In the genomic region with DNA sequence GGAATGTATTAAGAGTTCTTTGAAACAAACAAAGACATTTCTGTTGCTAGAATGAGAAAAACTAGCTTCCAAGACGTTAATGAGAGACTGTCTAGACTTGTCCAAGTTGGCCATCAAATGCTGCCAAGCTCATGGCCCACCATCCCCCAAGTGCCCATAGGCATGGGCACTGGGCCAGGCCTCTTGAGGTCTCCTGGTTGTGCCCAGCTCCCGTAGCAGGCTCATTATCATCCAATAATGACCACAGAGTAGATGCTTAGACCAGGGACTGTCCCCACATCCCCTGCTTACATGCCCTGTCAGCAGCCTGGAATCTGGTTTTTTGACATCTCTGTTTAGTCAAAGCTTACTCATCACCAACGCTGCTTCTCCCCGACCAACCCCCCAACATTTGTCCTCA, we compare ENCODE assay signal across 27 mouse cellular contexts. TPM values are rescaled to one million over a fixed set of nuclear protein-coding genes. Genes with fewer than 3 reads are reported as not detected.
DNase-seq lines count a peak whose midpoint lies in the region; ATAC-seq and TF ChIP-seq lines count a peak whose summit lies in the region.
"Had no signal": no experiment of that assay in that cellular context is flagged by ENCODE, and none has a peak within 500 bp of the region (broad histone marks: within the 10 kb centered on the region; RNA-seq: fewer than 3 reads in every experiment).

No protein-coding gene starts in this region.

- POLR2A ChIA-PET in Patski (lab: Charles Lee), result interaction anchor here (0.7 kb wide), 1 partner anchor 217 kb away, joined by 4 read pairs; no protein-coding TSS in a partner anchor

- DNase-seq in left cerebral cortex, postnatal 4 days, result peak; percentile 17
- DNase-seq in left cerebral cortex, adult 18-20 months (ENCODE audit: low spot score in 2 of 2), result no peak
- DNase-seq in CH12.LX (ENCODE audit: extremely low read depth), result peak; percentile 17
- peak; percentile 53 for DNase-seq in Patski (ENCODE audit: low read depth, low spot score)
- DNase-seq in ovary, adult 18-20 months (ENCODE audit: low spot score), result no peak
- DNase-seq in midbrain, embryonic 10.5 days (ENCODE audit: low spot score), result no peak
- no peak for DNase-seq in ovary, postnatal 36 days (ENCODE audit: low spot score)
- DNase-seq: adrenal gland, postnatal 10 days; adrenal gland, postnatal 36 days; cerebellum, adult 18-20 months; cerebellum, adult 9-11 months; cerebellum, postnatal 36 days; forebrain, postnatal 0 days; gastrocnemius, adult 2 months; gastrocnemius, postnatal 25 days; heart, adult 18-20 months; heart, postnatal 10 days; heart, postnatal 36 days; kidney, adult 11 months had no signal

- H3K9me3 ChIP-seq in CH12.LX (replicated peaks; ENCODE audit: low read length), result no peaks in the 10 kb centered on the region
- 0 out of 2 replicates have a peak, but pooled peaks cover 4% of the 10 kb centered on the region for H3K9me3 ChIP-seq in midbrain, embryonic 10.5 days (replicated peaks)
- H3K9me3 ChIP-seq: heart, embryonic 15.5 days; hindbrain, embryonic 10.5 days; hindbrain, embryonic 13.5 days; intestine, embryonic 15.5 days had no signal

- H3K27me3 ChIP-seq in CH12.LX (replicated peaks), result no peaks in the 10 kb centered on the region
- H3K27me3 ChIP-seq in Patski, result no peaks in the 10 kb centered on the region
- no peaks in the 10 kb centered on the region for H3K27me3 ChIP-seq in midbrain, embryonic 10.5 days (ENCODE audit: low read depth, poor library complexity, severe bottlenecking)
- H3K27me3 ChIP-seq: heart, embryonic 12.5 days; heart, embryonic 15.5 days; hindbrain, embryonic 13.5 days; intestine, embryonic 15.5 days had no signal

- no peak overlapping the region for H3K4me3 ChIP-seq in CH12.LX (replicated peaks in 1 of 3; ENCODE audit: low read depth in 2 of 3, low read length in 2 of 3, poor library complexity in 1 of 3)
- no peak overlapping the region for H3K4me3 ChIP-seq in midbrain, embryonic 10.5 days
- H3K4me3 ChIP-seq: gastrocnemius, adult 2 months; heart, embryonic 12.5 days; heart, embryonic 15.5 days; hindbrain, embryonic 10.5 days; hindbrain, embryonic 13.5 days; intestine, embryonic 15.5 days had no signal

- H3K4me1 ChIP-seq in CH12.LX (ENCODE audit: control insufficient read depth in 1 of 2, insufficient read depth in 2 of 2), result peaks cover 10 to 29% of the 10 kb centered on the region in 2 experiments
- no peaks in the 10 kb centered on the region for H3K4me1 ChIP-seq in midbrain, embryonic 10.5 days
- H3K4me1 ChIP-seq: heart, embryonic 12.5 days; heart, embryonic 15.5 days; hindbrain, embryonic 13.5 days; intestine, embryonic 15.5 days had no signal

- no peak for TF ChIP-seq RAD21 in CH12.LX (IDR thresholded peaks at IDR 0.05; ENCODE audit: low read depth, low read length)

- CTCF ChIA-PET in Patski (lab: Charles Lee), result interaction anchor here (0.9 kb wide), 1 partner anchor 9 kb away, joined by 3 read pairs; no protein-coding TSS in a partner anchor

- no peak for ATAC-seq in Patski
- ATAC-seq: activated CD4-positive, CD25-positive, alpha-beta regulatory T cell, adult 4 months; forebrain, embryonic 14.5 days; forebrain, postnatal 0 days; hindbrain, embryonic 16.5 days; intestine, embryonic 15.5 days had no signal

- TF ChIP-seq POLR2A in CH12.LX (IDR thresholded peaks at IDR 0.05; ENCODE audit: low read depth, low read length), result no peak

- TF ChIP-seq CTCF in CH12.LX (conservative IDR thresholded peaks at IDR 0.05 in 1 of 2, IDR thresholded peaks at IDR 0.05 in 1 of 2; ENCODE audit: low read depth in 2 of 2, low read length in 2 of 2), result no peak
- no peak for TF ChIP-seq CTCF in Patski (IDR thresholded peaks at IDR 0.05)

- no peaks in the 10 kb centered on the region for H3K36me3 ChIP-seq in CH12.LX (replicated peaks in 1 of 2; ENCODE audit: control insufficient read depth in 1 of 2, insufficient read depth in 1 of 2, low read length in 1 of 2)
- no peaks in the 10 kb centered on the region for H3K36me3 ChIP-seq in midbrain, embryonic 10.5 days
- H3K36me3 ChIP-seq: heart, embryonic 12.5 days; heart, embryonic 15.5 days; hindbrain, embryonic 10.5 days; hindbrain, embryonic 13.5 days; intestine, embryonic 15.5 days had no signal

- TF ChIP-seq EP300 in CH12.LX (IDR thresholded peaks at IDR 0.05; ENCODE audit: low read length), result no peak

- H3K9ac ChIP-seq in CH12.LX (ENCODE audit: insufficient read depth, low read depth), result no peak overlapping the region
- H3K9ac ChIP-seq: forebrain, postnatal 0 days; heart, embryonic 12.5 days; heart, embryonic 15.5 days; hindbrain, embryonic 13.5 days; intestine, embryonic 15.5 days had no signal

- dilution Hi-C loops in CH12.LX (cut with MboI; ENCODE audit: extremely low pct_ligation_motif_present, extremely low pct_unique_long_range_greater_than_20kb, low sequenced_read_pairs), result no loop called here

- no peak overlapping the region for H3K4me2 ChIP-seq in CH12.LX (ENCODE audit: insufficient read depth, low read depth, poor library complexity, severe bottlenecking)
- H3K4me2 ChIP-seq: heart, embryonic 12.5 days; heart, embryonic 15.5 days; hindbrain, embryonic 13.5 days; intestine, embryonic 15.5 days had no signal

- no peak overlapping the region for H3K27ac ChIP-seq in CH12.LX (ENCODE audit: insufficient read depth, low read depth)
- H3K27ac ChIP-seq in midbrain, embryonic 10.5 days (replicated peaks), result no peak overlapping the region
- H3K27ac ChIP-seq: gastrocnemius, adult 2 months; heart, embryonic 15.5 days; hindbrain, embryonic 10.5 days; hindbrain, embryonic 13.5 days; intestine, embryonic 15.5 days had no signal

- intact Hi-C loops in left cerebral cortex, postnatal 4 days (cut with DNase I), result no loop called here

- in situ Hi-C loops in CH12.LX (cut with MboI; ENCODE audit: low pct_ligation_motif_present, low pct_unique_long_range_greater_than_20kb, low sequenced_read_pairs) (no loop called here), Patski (cut with MboI; ENCODE audit: low pct_unique_long_range_greater_than_20kb) (loop anchor here (25.0 kb wide), 1 partner anchor 167 kb away; no protein-coding TSS in a partner anchor)

- WGBS in midbrain, embryonic 10.5 days, result 87% methylated on average over 4 of the region's 4 CpGs

- no peaks in the 10 kb centered on the region for H3K79me2 ChIP-seq in CH12.LX (replicated peaks; ENCODE audit: control insufficient read depth, extremely low read depth, insufficient read depth, poor library complexity, severe bottlenecking)

TF ChIP-seq in CH12.LX, 34 proteins besides CTCF, POLR2A, EP300 and RAD21:
- TF ChIP-seq BHLHE40 (IDR thresholded peaks at IDR 0.05; ENCODE audit: low read depth, low read length), result no peak

RNA-seq across cellular contexts. Expression of gene Sipa1l1, which starts 14.6 kb away (rescaled TPM):
- total RNA-seq in left cerebral cortex, postnatal 4 days (2021), result 10 to 100 TPM; 76.5 to 80.0 TPM
- total RNA-seq in left cerebral cortex, adult 18-20 months (2021), result 100 to 1,000 TPM; 288 to 302 TPM
- total RNA-seq in CH12.LX (2012; rRNA removed) (18.7 and 23.6 TPM in 2 replicates), CH12.LX (2014; rRNA removed) (13.6 and 15.1 TPM in 2 replicates)
- polyA plus RNA-seq in CH12.LX (2012; ENCODE audit: insufficient read length, low read depth) (36.7 and 37.5 TPM in 2 replicates), Patski (2021) (26.0 TPM)
- 28.6 and 30.3 TPM in 2 replicates for polyA plus RNA-seq in midbrain, embryonic 10.5 days (2016; fragmentation: Nextera tagmentation; extraction: Ambion mirVana)

Comparison
In these comparisons a context has a peak if more than half of its experiments do, and no peak if none do; other contexts are left out.
1. DNase-seq: peak in left cerebral cortex, postnatal 4 days (single experiment), CH12.LX (single experiment) and Patski (single experiment); none in left cerebral cortex, adult 18-20 months (0 of 2), ovary, adult 18-20 months (single experiment), midbrain, embryonic 10.5 days (single experiment) and ovary, postnatal 36 days (single experiment).